Mouse (Mus musculus): ENCODE results near the gene Tspan9. TPM values are rescaled to one million over a fixed set of nuclear protein-coding genes. Genes with fewer than 3 reads are reported as not detected.

Gene Tspan9
- polyA plus RNA-seq, 1 experiment from 2014 or later, result 19.6 TPM

DNA sequence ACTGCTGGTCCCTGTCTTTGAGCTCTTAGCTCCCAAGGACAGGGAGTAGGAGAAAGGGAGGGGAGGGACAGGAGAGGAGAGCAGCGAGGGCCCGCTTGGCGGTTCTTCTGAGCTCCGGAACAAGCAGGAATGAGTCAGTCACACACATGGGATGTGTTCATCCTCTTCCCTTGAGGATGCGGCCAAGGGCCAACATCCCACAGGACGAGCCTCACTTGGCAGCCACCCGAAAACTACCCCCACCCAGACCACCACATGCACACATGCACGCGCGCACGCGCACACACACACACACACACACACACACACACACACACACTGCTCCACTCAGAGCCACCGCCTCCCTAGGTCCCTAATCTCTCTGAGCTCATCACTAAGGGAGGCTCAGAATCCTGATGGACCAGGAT lies 132.3 kb downstream of the Tspan9 start:
- H3K36me3 ChIP-seq (replicated peaks; ENCODE audit: insufficient read depth, low read length), result no peaks in the 10 kb centered on the region
- no peak overlapping the region for H3K9ac ChIP-seq (replicated peaks)
- H3K27ac ChIP-seq (ENCODE audit: low read depth), result no peak overlapping the region
- H3K27me3 ChIP-seq (ENCODE audit: insufficient read depth, low read length), result no peaks in the 10 kb centered on the region
- no peaks in the 10 kb centered on the region; the same call in 1 of the 2 replicates for H3K4me1 ChIP-seq (ENCODE audit: insufficient read depth)
- H3K4me2 ChIP-seq (ENCODE audit: low read depth, low read length), result no peak overlapping the region
- no peak overlapping the region for H3K4me3 ChIP-seq (ENCODE audit: low read depth, low read length)
- DNase-seq, result no peak
- H3K9me3 ChIP-seq (ENCODE audit: low read length), result no peaks in the 10 kb centered on the region
- TF ChIP-seq EP300 (IDR thresholded peaks at IDR 0.05; ENCODE audit: low read depth) (no peak), CTCF (IDR thresholded peaks at IDR 0.05; ENCODE audit: low read depth) (no peak)
- ATAC-seq, result no peak
- 83% methylated on average over 13 of the region's 13 CpGs for WGBS (ENCODE audit: insufficient replicate concordance)

DNA sequence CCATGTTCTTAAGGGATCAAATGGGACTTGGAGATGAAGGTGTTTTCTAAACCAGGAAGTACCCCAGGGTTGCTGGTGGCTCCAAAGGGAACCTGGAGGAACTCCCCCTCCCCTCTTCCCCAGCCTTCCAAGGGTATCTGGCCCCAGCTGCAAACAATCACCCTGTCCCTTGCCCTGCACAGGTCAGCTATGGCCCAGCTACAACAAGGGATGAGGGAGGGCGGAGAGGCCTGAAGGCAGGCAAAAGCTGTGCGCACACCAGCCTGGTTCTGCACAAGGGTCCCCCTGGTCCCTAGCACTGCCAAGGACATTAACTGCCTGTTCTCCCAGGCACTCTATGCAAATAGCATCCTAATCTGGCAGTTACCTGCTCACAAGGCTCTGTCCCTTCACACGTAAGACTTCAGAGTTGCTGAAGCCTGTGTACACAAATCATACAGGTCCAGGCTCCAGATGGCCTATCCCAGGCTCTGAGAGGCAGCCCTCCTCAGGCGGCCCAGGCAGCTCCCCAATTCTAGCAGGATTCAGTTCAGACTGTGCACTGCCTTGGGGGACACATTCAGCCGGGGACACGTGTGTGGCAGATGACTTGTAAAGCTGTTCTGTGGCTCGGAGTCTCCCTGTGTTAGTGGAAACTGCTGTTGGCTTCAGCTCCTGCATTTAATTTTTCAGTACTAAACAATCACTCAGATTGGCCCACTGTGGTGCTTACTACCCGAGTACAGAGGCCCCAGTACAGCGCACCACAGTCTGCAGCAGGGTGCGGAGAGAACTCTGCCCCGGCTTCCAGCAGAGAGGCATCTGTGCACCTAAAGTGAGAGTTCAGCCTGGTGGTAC lies 133.0 kb downstream of the Tspan9 start:
- Histone ChIP-seq H3K27me3 (ENCODE audit: insufficient read depth, low read length) (no peaks in the 10 kb centered on the region), H3K9me3 (ENCODE audit: low read length) (no peaks in the 10 kb centered on the region), H3K36me3 (replicated peaks; ENCODE audit: insufficient read depth, low read length) (no peaks in the 10 kb centered on the region), H3K9ac (replicated peaks) (no peak overlapping the region), H3K4me3 (ENCODE audit: low read depth, low read length) (no peak overlapping the region), H3K4me2 (ENCODE audit: low read depth, low read length) (no peak overlapping the region), H3K4me1 (ENCODE audit: insufficient read depth) (no peaks in the 10 kb centered on the region; the same call in 1 of the 2 replicates), H3K27ac (ENCODE audit: low read depth) (no peak overlapping the region)
- no peak for ATAC-seq
- TF ChIP-seq EP300 (IDR thresholded peaks at IDR 0.05; ENCODE audit: low read depth) (no peak), CTCF (IDR thresholded peaks at IDR 0.05; ENCODE audit: low read depth) (no peak)
- 74% methylated on average over 11 of the region's 11 CpGs for WGBS (ENCODE audit: insufficient replicate concordance)
- no peak for DNase-seq

GRCm38 (mm10) chr6:128007982-128008562 lies 135.3 kb downstream of the Tspan9 start:
- Histone ChIP-seq H3K4me3 (ENCODE audit: low read depth, low read length) (no peak overlapping the region), H3K27me3 (ENCODE audit: insufficient read depth, low read length) (no peaks in the 10 kb centered on the region), H3K4me1 (ENCODE audit: insufficient read depth) (no peaks in the 10 kb centered on the region; the same call in 1 of the 2 replicates), H3K9me3 (ENCODE audit: low read length) (no peaks in the 10 kb centered on the region), H3K9ac (replicated peaks) (no peak overlapping the region), H3K4me2 (ENCODE audit: low read depth, low read length) (no peak overlapping the region), H3K36me3 (replicated peaks; ENCODE audit: insufficient read depth, low read length) (no peaks in the 10 kb centered on the region), H3K27ac (ENCODE audit: low read depth) (no peak overlapping the region)
- DNase-seq, result no peak
- 70% methylated on average over 5 of the region's 5 CpGs for WGBS (ENCODE audit: insufficient replicate concordance)
- TF ChIP-seq CTCF (IDR thresholded peaks at IDR 0.05; ENCODE audit: low read depth) (no peak), EP300 (IDR thresholded peaks at IDR 0.05; ENCODE audit: low read depth) (no peak)
- no peak for ATAC-seq

DNA sequence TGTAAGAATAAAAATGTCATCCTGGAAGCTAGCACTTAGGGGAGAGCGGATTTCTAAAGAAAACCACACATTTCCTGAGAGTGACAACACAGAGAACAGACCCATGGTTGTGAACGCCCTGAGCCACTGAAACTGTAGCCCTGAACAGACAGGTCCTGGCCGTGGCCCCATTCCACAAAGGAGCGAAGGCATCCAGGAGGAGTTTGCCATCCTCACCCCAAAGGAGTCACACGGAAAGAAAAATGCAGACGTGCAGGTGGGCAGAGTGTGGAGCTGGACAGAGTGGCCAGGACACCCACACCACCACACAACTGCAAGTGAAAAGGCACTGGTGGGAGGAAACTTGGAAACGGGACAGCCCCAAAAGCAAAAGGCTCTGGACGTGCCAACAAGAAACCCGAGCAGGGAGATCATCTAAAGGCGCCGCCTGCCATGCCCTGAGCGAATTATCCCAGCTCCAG lies 136.1 kb downstream of the Tspan9 start:
- no peaks in the 10 kb centered on the region for H3K27me3 ChIP-seq (ENCODE audit: insufficient read depth, low read length)
- TF ChIP-seq EP300 (IDR thresholded peaks at IDR 0.05; ENCODE audit: low read depth) (no peak), CTCF (IDR thresholded peaks at IDR 0.05; ENCODE audit: low read depth) (no peak)
- H3K36me3 ChIP-seq (replicated peaks; ENCODE audit: insufficient read depth, low read length), result no peaks in the 10 kb centered on the region
- DNase-seq, result no peak
- WGBS (ENCODE audit: insufficient replicate concordance), result 39% methylated on average over 12 of the region's 12 CpGs
- no peaks in the 10 kb centered on the region; the same call in 1 of the 2 replicates for H3K4me1 ChIP-seq (ENCODE audit: insufficient read depth)
- no peak overlapping the region for H3K27ac ChIP-seq (ENCODE audit: low read depth)
- H3K9me3 ChIP-seq (ENCODE audit: low read length), result no peaks in the 10 kb centered on the region
- no peak for ATAC-seq
- no peak overlapping the region for H3K9ac ChIP-seq (replicated peaks)
- H3K4me2 ChIP-seq (ENCODE audit: low read depth, low read length), result no peak overlapping the region
- no peak overlapping the region for H3K4me3 ChIP-seq (ENCODE audit: low read depth, low read length)

GRCm38 (mm10) chr6:128006156-128006555 lies 137.2 kb downstream of the Tspan9 start:
- H3K27me3 ChIP-seq (ENCODE audit: insufficient read depth, low read length), result no peaks in the 10 kb centered on the region
- no peaks in the 10 kb centered on the region for H3K36me3 ChIP-seq (replicated peaks; ENCODE audit: insufficient read depth, low read length)
- no peak overlapping the region for H3K4me3 ChIP-seq (ENCODE audit: low read depth, low read length)
- no peak for DNase-seq
- TF ChIP-seq CTCF (IDR thresholded peaks at IDR 0.05; ENCODE audit: low read depth) (no peak), EP300 (IDR thresholded peaks at IDR 0.05; ENCODE audit: low read depth) (no peak)
- WGBS (ENCODE audit: insufficient replicate concordance), result 31% methylated on average over 8 of the region's 8 CpGs
- no peak overlapping the region for H3K27ac ChIP-seq (ENCODE audit: low read depth)
- no peak overlapping the region for H3K4me2 ChIP-seq (ENCODE audit: low read depth, low read length)
- H3K9ac ChIP-seq (replicated peaks), result no peak overlapping the region
- H3K9me3 ChIP-seq (ENCODE audit: low read length), result no peaks in the 10 kb centered on the region
- no peaks in the 10 kb centered on the region; the same call in 1 of the 2 replicates for H3K4me1 ChIP-seq (ENCODE audit: insufficient read depth)
- no peak for ATAC-seq

DNA sequence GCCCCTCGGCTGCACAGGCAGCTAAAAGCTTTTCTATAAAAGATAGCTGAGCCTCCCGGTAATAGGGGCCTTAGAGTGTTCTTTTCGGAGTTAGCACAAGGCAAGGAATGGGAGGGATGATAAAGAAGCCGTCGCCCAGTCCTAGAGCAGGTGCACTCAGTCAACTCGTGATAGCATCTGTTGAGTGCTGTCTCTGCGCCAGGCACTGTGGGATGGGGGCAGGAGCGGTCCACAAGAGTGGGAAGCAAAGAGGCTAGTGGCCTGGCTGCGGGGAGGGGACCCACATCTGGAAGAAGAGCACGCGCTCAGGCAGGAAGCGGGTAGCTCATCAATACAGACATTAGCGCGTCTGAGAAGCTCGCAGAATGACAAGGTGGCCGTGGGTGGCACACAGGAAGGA lies 138.8 kb downstream of the Tspan9 start:
- H3K4me2 ChIP-seq (ENCODE audit: low read depth, low read length), result no peak overlapping the region
- no peak for TF ChIP-seq EP300 (IDR thresholded peaks at IDR 0.05; ENCODE audit: low read depth)
- TF ChIP-seq CTCF (IDR thresholded peaks at IDR 0.05; ENCODE audit: low read depth), result no peak
- H3K27me3 ChIP-seq (ENCODE audit: insufficient read depth, low read length), result no peaks in the 10 kb centered on the region
- H3K4me1 ChIP-seq (ENCODE audit: insufficient read depth), result no peaks in the 10 kb centered on the region; the same call in 1 of the 2 replicates
- ATAC-seq, result no peak
- no peaks in the 10 kb centered on the region for H3K9me3 ChIP-seq (ENCODE audit: low read length)
- 81% methylated on average over 16 of the region's 16 CpGs for WGBS (ENCODE audit: insufficient replicate concordance)
- DNase-seq, result no peak
- H3K36me3 ChIP-seq (replicated peaks; ENCODE audit: insufficient read depth, low read length), result no peaks in the 10 kb centered on the region
- H3K9ac ChIP-seq (replicated peaks), result no peak overlapping the region
- no peak overlapping the region for H3K4me3 ChIP-seq (ENCODE audit: low read depth, low read length)
- no peak overlapping the region for H3K27ac ChIP-seq (ENCODE audit: low read depth)

Measured in liver, postnatal 0 days (tissue).